ENCODE assay signal across 8 mouse cellular contexts in the genomic region with DNA sequence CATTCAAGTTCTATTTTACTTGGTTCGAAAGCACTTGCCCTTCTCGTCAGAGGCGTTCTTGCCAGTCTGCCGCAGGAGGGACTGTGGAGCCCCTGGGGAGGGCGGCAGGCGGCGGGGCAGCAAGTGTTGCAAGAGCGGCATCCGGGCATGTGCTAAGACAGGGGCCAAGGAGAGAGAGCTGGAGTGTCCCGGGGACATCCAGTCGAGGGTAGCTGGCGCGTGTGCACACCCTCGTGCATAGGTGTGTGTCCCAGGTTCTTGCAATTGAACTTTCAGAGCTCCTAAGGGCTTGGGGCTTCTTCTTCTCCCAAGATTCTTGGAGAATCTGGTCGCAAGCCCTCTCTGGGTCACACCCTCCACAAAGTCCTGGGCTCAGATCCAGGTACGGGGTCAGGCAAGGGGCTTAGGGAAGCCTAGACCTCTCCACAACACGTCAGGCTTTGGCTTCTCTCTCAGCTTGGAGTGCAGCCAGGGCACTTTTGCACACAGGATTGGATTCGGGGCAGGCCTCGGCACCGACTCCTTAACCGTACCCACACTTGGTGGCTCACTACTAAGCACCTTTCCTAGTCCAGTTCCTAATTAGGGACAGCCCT. TPM values are rescaled to one million over a fixed set of nuclear protein-coding genes. Genes with fewer than 3 reads are reported as not detected.
DNase-seq lines count a peak whose midpoint lies in the region; ATAC-seq and TF ChIP-seq lines count a peak whose summit lies in the region.

No protein-coding gene starts in this region.

- peak overlapping the region; percentile 69 for H3K9ac ChIP-seq in embryonic facial prominence, embryonic 12.5 days
- H3K9ac ChIP-seq in hindbrain, embryonic 15.5 days = peak overlapping the region; percentile 42
- H3K9ac ChIP-seq in liver, embryonic 11.5 days (ENCODE audit: low read depth, low read length) = peak overlapping the region; percentile 65

- TF ChIP-seq POLR2A in myocyte (IDR thresholded peaks at IDR 0.05; ENCODE audit: insufficient read length, low read depth) = peak; percentile 24

- TF ChIP-seq CTCF in G1E (IDR thresholded peaks at IDR 0.05; ENCODE audit: low read depth, low read length) = no peak

- no peak for ATAC-seq in G1E (ENCODE audit: extremely low read depth, insufficient number of reproducible peaks, low FRiP score, poor library complexity, severe bottlenecking)
- no peak for ATAC-seq in embryonic facial prominence, embryonic 12.5 days (ENCODE audit: insufficient number of reproducible peaks, insufficient read depth, low FRiP score, low TSS enrichment)
- ATAC-seq in hindbrain, embryonic 15.5 days (ENCODE audit: low FRiP score, low read depth) = no peak
- no peak for ATAC-seq in liver, embryonic 11.5 days (replicated peaks; ENCODE audit: low FRiP score)

- DNase-seq in gastrocnemius, postnatal 10 days = peak; percentile 57
- DNase-seq in gastrocnemius, postnatal 25 days = no peak
- DNase-seq in G1E (ENCODE audit: low spot score) = peak; percentile 32
- DNase-seq in liver, embryonic 11.5 days (ENCODE audit: low spot score) = peak; percentile 69
- no peak for DNase-seq in urinary bladder, postnatal 25 days (ENCODE audit: low spot score)

- 16% methylated on average over 21 of the region's 21 CpGs for WGBS in embryonic facial prominence, embryonic 12.5 days
- 12% methylated on average over 21 of the region's 21 CpGs for whole genome bisulfite sequencing in hindbrain, embryonic 15.5 days
- 23% methylated on average over 21 of the region's 21 CpGs for WGBS in liver, embryonic 11.5 days

- H3K27ac ChIP-seq in embryonic facial prominence, embryonic 12.5 days = peak overlapping the region; percentile 85
- peak overlapping the region; percentile 91; the same call in 1 of the 2 replicates for H3K27ac ChIP-seq in hindbrain, embryonic 15.5 days (replicated peaks)
- peak overlapping the region; percentile 75; the same call in 1 of the 2 replicates for H3K27ac ChIP-seq in liver, embryonic 11.5 days (ENCODE audit: low read depth, low read length)

- peaks cover 37% of the 10 kb centered on the region for H3K4me1 ChIP-seq in G1E (ENCODE audit: insufficient read depth, low read depth, low read length)
- H3K4me1 ChIP-seq in embryonic facial prominence, embryonic 12.5 days = peaks cover 45% of the 10 kb centered on the region
- H3K4me1 ChIP-seq in hindbrain, embryonic 15.5 days (replicated peaks) = peaks cover 59% of the 10 kb centered on the region
- H3K4me1 ChIP-seq in liver, embryonic 11.5 days (replicated peaks; ENCODE audit: control insufficient read depth, insufficient read depth, low read length) = peaks cover 42% of the 10 kb centered on the region

- peak overlapping the region; percentile 52 for H3ac ChIP-seq in myocyte (ENCODE audit: control insufficient read depth, insufficient read length)

- H3K79me2 ChIP-seq in myocyte (ENCODE audit: control insufficient read depth, insufficient read depth) = peaks cover 5% of the 10 kb centered on the region

- H3K9me3 ChIP-seq in G1E (replicated peaks) = peaks cover 53% of the 10 kb centered on the region
- H3K9me3 ChIP-seq in embryonic facial prominence, embryonic 12.5 days = no peaks in the 10 kb centered on the region
- no peaks in the 10 kb centered on the region for H3K9me3 ChIP-seq in hindbrain, embryonic 15.5 days
- no peaks in the 10 kb centered on the region for H3K9me3 ChIP-seq in liver, embryonic 11.5 days (ENCODE audit: control insufficient read depth, low read length)

- peak overlapping the region; percentile 94 for H3K4me2 ChIP-seq in embryonic facial prominence, embryonic 12.5 days (replicated peaks)
- H3K4me2 ChIP-seq in hindbrain, embryonic 15.5 days = peak overlapping the region; percentile 73
- peak overlapping the region; percentile 91 for H3K4me2 ChIP-seq in liver, embryonic 11.5 days
- H3K4me2 ChIP-seq in myocyte (ENCODE audit: low read depth) = peak overlapping the region; percentile 92

- H3K27me3 ChIP-seq in G1E (ENCODE audit: insufficient read depth, low read length) = peaks cover 4% of the 10 kb centered on the region; the same call in 1 of the 2 replicates
- H3K27me3 ChIP-seq in embryonic facial prominence, embryonic 12.5 days = peaks cover 49% of the 10 kb centered on the region
- H3K27me3 ChIP-seq in hindbrain, embryonic 15.5 days = peaks cover 46% of the 10 kb centered on the region
- H3K27me3 ChIP-seq in liver, embryonic 11.5 days (replicated peaks; ENCODE audit: control insufficient read depth, insufficient read depth, low read length) = peaks cover 50% of the 10 kb centered on the region
- no peaks in the 10 kb centered on the region for H3K27me3 ChIP-seq in myocyte (ENCODE audit: control insufficient read depth, insufficient read depth, insufficient read length)

- H3K36me3 ChIP-seq in G1E (replicated peaks) = peaks cover 25% of the 10 kb centered on the region
- H3K36me3 ChIP-seq in embryonic facial prominence, embryonic 12.5 days = peaks cover 13% of the 10 kb centered on the region
- H3K36me3 ChIP-seq in hindbrain, embryonic 15.5 days = 0 out of 2 replicates have a peak, but pooled peaks cover 4% of the 10 kb centered on the region
- H3K36me3 ChIP-seq in liver, embryonic 11.5 days (ENCODE audit: control insufficient read depth, insufficient read depth, low read length) = no peaks in the 10 kb centered on the region; the same call in 1 of the 2 replicates
- no peaks in the 10 kb centered on the region for H3K36me3 ChIP-seq in myocyte (ENCODE audit: control insufficient read depth, insufficient read depth)

- H3K4me3 ChIP-seq in G1E (ENCODE audit: low read depth, low read length) (peak overlapping the region; percentile 72; the same call in 1 of the 2 replicates), myocyte (peak overlapping the region; percentile 68)
- peak overlapping the region; percentile 65 for H3K4me3 ChIP-seq in embryonic facial prominence, embryonic 12.5 days
- peak overlapping the region; percentile 56 for H3K4me3 ChIP-seq in hindbrain, embryonic 15.5 days
- H3K4me3 ChIP-seq in liver, embryonic 11.5 days (ENCODE audit: low read depth, low read length) = peak overlapping the region; percentile 63

TF ChIP-seq in myocyte, 11 proteins besides CTCF, POLR2A, EP300 and RAD21 (continues in another document):
- no peak for TF ChIP-seq TCF3 (IDR thresholded peaks at IDR 0.05; ENCODE audit: insufficient read length, low read depth)
- no peak for TF ChIP-seq MYOD1 (IDR thresholded peaks at IDR 0.05; ENCODE audit: control insufficient read depth in 1 of 3, insufficient read length in 2 of 3, low read depth in 2 of 3)
- TF ChIP-seq POLR2AphosphoS2 (IDR thresholded peaks at IDR 0.05; ENCODE audit: insufficient read length, low read depth) = no peak

RNA-seq across cellular contexts. Expression of gene Phpt1, which starts 0.5 kb away (rescaled TPM):
- total RNA-seq in gastrocnemius, postnatal 10 days (2021) = 10 to 100 TPM; 45.8 to 49.0 TPM
- total RNA-seq in gastrocnemius, postnatal 25 days (2021) = 10 to 100 TPM; 50.1 to 53.7 TPM
- total RNA-seq in G1E (2014; fragmentation: Nextera tagmentation) (1.4 and 2.1 TPM in 2 replicates), G1E (2017) (7.1 and 12.5 TPM in 2 replicates)
- polyA plus RNA-seq in G1E (2012) (6.5 and 9.5 TPM in 2 replicates), myocyte (2012; fragmentation: generic; extraction: Trizol) (108 TPM)
- 156 and 177 TPM in 2 replicates for polyA plus RNA-seq in embryonic facial prominence, embryonic 12.5 days (2016; fragmentation: Nextera tagmentation; extraction: Ambion mirVana)
- 159 and 169 TPM in 2 replicates for polyA plus RNA-seq in hindbrain, embryonic 15.5 days (2015; fragmentation: Nextera tagmentation; extraction: Ambion mirVana)
- polyA plus RNA-seq in liver, embryonic 11.5 days (2014; fragmentation: Nextera tagmentation; extraction: Ambion mirVana) = 112 and 116 TPM in 2 replicates

RNA-seq across cellular contexts. Expression of gene Mamdc4, which starts 0.9 kb away (rescaled TPM):
- 1 to 10 TPM; 2.7 to 4.1 TPM for total RNA-seq in gastrocnemius, postnatal 10 days (2021)
- total RNA-seq in gastrocnemius, postnatal 25 days (2021) = 1 to 10 TPM; 1.7 to 3.2 TPM
- total RNA-seq in G1E (2014; fragmentation: Nextera tagmentation) (0.58 and 4.3 TPM in 2 replicates), G1E (2017) (1.9 and 5.5 TPM in 2 replicates)
- polyA plus RNA-seq in G1E (2012) (1.4 and 1.6 TPM in 2 replicates), myocyte (2012; fragmentation: generic; extraction: Trizol) (8.7 TPM)
- 4.2 and 10.1 TPM in 2 replicates for polyA plus RNA-seq in embryonic facial prominence, embryonic 12.5 days (2016; fragmentation: Nextera tagmentation; extraction: Ambion mirVana)
- 1.6 and 2.1 TPM in 2 replicates for polyA plus RNA-seq in hindbrain, embryonic 15.5 days (2015; fragmentation: Nextera tagmentation; extraction: Ambion mirVana)
- 1.3 and 1.8 TPM in 2 replicates for polyA plus RNA-seq in liver, embryonic 11.5 days (2014; fragmentation: Nextera tagmentation; extraction: Ambion mirVana)

RNA-seq across cellular contexts. Expression of gene Ajm1, which starts 6.0 kb away (rescaled TPM):
- total RNA-seq in gastrocnemius, postnatal 10 days (2021) = under 1 TPM; 0.14 to 0.38 TPM
- not detected for total RNA-seq in gastrocnemius, postnatal 25 days (2021)
- total RNA-seq in G1E (2014; fragmentation: Nextera tagmentation) = 0.63 and 1.1 TPM in 2 replicates
- total RNA-seq in G1E (2017) = 0.05 TPM in 1 of 2 replicates, not detected in the other
- polyA plus RNA-seq in G1E (2012) = 0.32 and 0.35 TPM in 2 replicates
- 0.20 and 0.24 TPM in 2 replicates for polyA plus RNA-seq in embryonic facial prominence, embryonic 12.5 days (2016; fragmentation: Nextera tagmentation; extraction: Ambion mirVana)
- 14.5 and 16.5 TPM in 2 replicates for polyA plus RNA-seq in hindbrain, embryonic 15.5 days (2015; fragmentation: Nextera tagmentation; extraction: Ambion mirVana)
- 0.21 TPM in 1 of 2 replicates, not detected in the other for polyA plus RNA-seq in liver, embryonic 11.5 days (2014; fragmentation: Nextera tagmentation; extraction: Ambion mirVana)
- polyA plus RNA-seq in myocyte (2012; fragmentation: generic; extraction: Trizol) = 1.0 TPM

RNA-seq across cellular contexts. Expression of gene Edf1, which starts 17.9 kb away (rescaled TPM):
- 100 to 1,000 TPM; 177 to 185 TPM for total RNA-seq in gastrocnemius, postnatal 10 days (2021)
- 100 to 1,000 TPM; 142 to 162 TPM for total RNA-seq in gastrocnemius, postnatal 25 days (2021)
- 102 and 126 TPM in 2 replicates for total RNA-seq in G1E (2014; fragmentation: Nextera tagmentation)
- total RNA-seq in G1E (2017) = 91.0 and 109 TPM in 2 replicates
- polyA plus RNA-seq in G1E (2012) = 570 and 701 TPM in 2 replicates
- polyA plus RNA-seq in embryonic facial prominence, embryonic 12.5 days (2016; fragmentation: Nextera tagmentation; extraction: Ambion mirVana) = 310 and 331 TPM in 2 replicates
- polyA plus RNA-seq in hindbrain, embryonic 15.5 days (2015; fragmentation: Nextera tagmentation; extraction: Ambion mirVana) = 375 and 378 TPM in 2 replicates
- 367 and 380 TPM in 2 replicates for polyA plus RNA-seq in liver, embryonic 11.5 days (2014; fragmentation: Nextera tagmentation; extraction: Ambion mirVana)
- 513 TPM for polyA plus RNA-seq in myocyte (2012; fragmentation: generic; extraction: Trizol)

RNA-seq across cellular contexts. Expression of gene Traf2, which starts 28.8 kb away (rescaled TPM):
- total RNA-seq in gastrocnemius, postnatal 10 days (2021) = 10 to 100 TPM; 13.3 to 16.4 TPM
- 10 to 100 TPM; 10.5 to 10.9 TPM for total RNA-seq in gastrocnemius, postnatal 25 days (2021)
- 7.1 and 7.9 TPM in 2 replicates for total RNA-seq in G1E (2014; fragmentation: Nextera tagmentation)
- 18.1 and 19.1 TPM in 2 replicates for total RNA-seq in G1E (2017)
- 5.4 and 7.8 TPM in 2 replicates for polyA plus RNA-seq in G1E (2012)
- 37.7 and 37.8 TPM in 2 replicates for polyA plus RNA-seq in embryonic facial prominence, embryonic 12.5 days (2016; fragmentation: Nextera tagmentation; extraction: Ambion mirVana)
- polyA plus RNA-seq in hindbrain, embryonic 15.5 days (2015; fragmentation: Nextera tagmentation; extraction: Ambion mirVana) = 16.5 and 19.4 TPM in 2 replicates
- 28.0 and 31.0 TPM in 2 replicates for polyA plus RNA-seq in liver, embryonic 11.5 days (2014; fragmentation: Nextera tagmentation; extraction: Ambion mirVana)
- 40.4 TPM for polyA plus RNA-seq in myocyte (2012; fragmentation: generic; extraction: Trizol)

Comparison
In these comparisons a context has a peak if more than half of its experiments do, and no peak if none do; other contexts are left out.
1. DNase-seq: peak in gastrocnemius, postnatal 10 days (single experiment), G1E (single experiment) and liver, embryonic 11.5 days (single experiment); none in gastrocnemius, postnatal 25 days (single experiment) and urinary bladder, postnatal 25 days (single experiment).
2. RNA of gene Phpt1, which starts 0.5 kb away (polyA plus RNA-seq): 159 to 169 TPM in hindbrain, embryonic 15.5 days, 156 to 177 TPM in embryonic facial prominence, embryonic 12.5 days, 112 to 116 TPM in liver, embryonic 11.5 days and 108 TPM in myocyte (single experiment); 6.5 to 9.5 TPM in G1E; every median in the first group is over 10 times any median in the second.
3. Peak in every context shown above with its lines, with median percentiles within 50 percentile points of each other: H3K4me3 ChIP-seq, H3K27ac ChIP-seq, H3K4me2 ChIP-seq and H3K9ac ChIP-seq.